11 mouse cellular contexts compared by ENCODE assay signal in the genomic region with DNA sequence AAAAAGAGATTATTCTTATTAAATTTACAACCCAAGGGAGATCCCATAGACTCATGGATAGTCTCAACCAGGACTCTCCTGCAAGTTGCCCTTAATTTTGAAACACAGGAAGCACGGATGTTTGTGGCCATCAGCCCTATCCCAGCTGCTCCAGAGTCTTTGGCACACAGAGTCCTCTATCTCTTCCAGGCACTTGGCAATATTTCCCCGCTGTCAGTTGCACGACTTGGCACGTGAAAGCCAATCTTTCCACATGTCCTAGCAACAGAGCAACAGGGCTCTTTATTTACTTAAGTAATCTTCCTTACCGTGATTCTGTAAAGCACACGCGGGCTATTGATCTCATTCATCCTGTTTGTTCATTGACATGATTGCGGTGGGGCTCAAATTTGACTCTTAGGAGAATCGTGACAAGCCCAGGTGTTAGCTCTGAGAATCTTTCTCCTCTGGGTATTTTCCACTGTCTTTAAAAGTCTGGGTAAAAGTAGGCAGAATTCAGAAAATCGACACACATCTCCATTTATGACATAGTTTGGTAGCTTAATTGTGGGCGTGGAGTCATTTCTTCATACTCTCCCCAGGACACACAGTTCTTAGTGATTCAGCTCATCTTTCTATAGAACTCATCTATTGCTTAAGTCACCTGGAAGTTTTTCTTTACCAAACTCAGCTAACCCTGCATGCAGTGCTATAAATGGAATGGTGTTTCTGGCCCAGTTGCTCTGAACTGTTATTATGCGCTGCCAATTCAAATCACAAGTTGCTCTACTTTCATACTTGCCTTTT. TPM values are rescaled to one million over a fixed set of nuclear protein-coding genes. Genes with fewer than 3 reads are reported as not detected.
DNase-seq lines count a peak whose midpoint lies in the region; ATAC-seq lines count a peak whose summit lies in the region.
"Had no signal": no experiment of that assay in that cellular context is flagged by ENCODE, and none has a peak within 500 bp of the region (broad histone marks: within the 10 kb centered on the region; RNA-seq: fewer than 3 reads in every experiment).

No protein-coding gene starts in this region.

- peak; percentile 82 to 88 for DNase-seq in heart, adult 18-20 months
- DNase-seq in ovary, postnatal 36 days (ENCODE audit: low spot score) = peak; percentile 12
- no peak for DNase-seq in ovary, postnatal 14 days (ENCODE audit: low spot score)
- DNase-seq in skeletal muscle tissue, adult 2 months (ENCODE audit: low read depth, low spot score) = peak; percentile 86
- DNase-seq in spleen, adult 12 weeks (ENCODE audit: low spot score) = no peak
- no peak for DNase-seq in right cerebral cortex, adult 18-20 months

- no peak overlapping the region for H3K9ac ChIP-seq in heart, embryonic 12.5 days
- no peak overlapping the region for H3K9ac ChIP-seq in heart, embryonic 16.5 days (ENCODE audit: low read length)
- H3K9ac ChIP-seq: embryonic facial prominence, embryonic 12.5 days; heart, embryonic 13.5 days had no signal

- no peak overlapping the region for H3K27ac ChIP-seq in heart, embryonic 12.5 days (ENCODE audit: poor library complexity, severe bottlenecking)
- H3K27ac ChIP-seq in heart, embryonic 16.5 days (ENCODE audit: low read length) = no peak overlapping the region
- H3K27ac ChIP-seq: embryonic facial prominence, embryonic 12.5 days; heart, embryonic 13.5 days; macrophage had no signal

- no peaks in the 10 kb centered on the region for H3K4me1 ChIP-seq in heart, embryonic 12.5 days (replicated peaks)
- H3K4me1 ChIP-seq in heart, embryonic 16.5 days (ENCODE audit: control insufficient read depth, insufficient read depth, low read length) = peaks cover 5% of the 10 kb centered on the region
- H3K4me1 ChIP-seq: embryonic facial prominence, embryonic 12.5 days; heart, embryonic 13.5 days had no signal

- no peak overlapping the region for H3K4me2 ChIP-seq in heart, embryonic 12.5 days
- peak overlapping the region; percentile 4; the same call in 1 of the 2 replicates for H3K4me2 ChIP-seq in heart, embryonic 16.5 days (ENCODE audit: low read depth, low read length)
- H3K4me2 ChIP-seq: embryonic facial prominence, embryonic 12.5 days; heart, embryonic 13.5 days had no signal

- no peaks in the 10 kb centered on the region for H3K36me3 ChIP-seq in heart, embryonic 12.5 days
- no peaks in the 10 kb centered on the region for H3K36me3 ChIP-seq in heart, embryonic 16.5 days (ENCODE audit: control insufficient read depth, insufficient read depth)
- H3K36me3 ChIP-seq: embryonic facial prominence, embryonic 12.5 days; heart, embryonic 13.5 days had no signal

- H3K4me3 ChIP-seq in heart, embryonic 12.5 days = no peak overlapping the region
- H3K4me3 ChIP-seq in heart, embryonic 16.5 days (ENCODE audit: low read length) = no peak overlapping the region
- H3K4me3 ChIP-seq: embryonic facial prominence, embryonic 12.5 days; heart, embryonic 13.5 days had no signal

- no peaks in the 10 kb centered on the region; the same call in none of the 2 replicates for H3K9me3 ChIP-seq in heart, embryonic 12.5 days (replicated peaks)
- H3K9me3 ChIP-seq in heart, embryonic 16.5 days (replicated peaks; ENCODE audit: control insufficient read depth, low read length) = peaks cover 7% of the 10 kb centered on the region
- H3K9me3 ChIP-seq: embryonic facial prominence, embryonic 12.5 days had no signal

- WGBS in heart, embryonic 12.5 days = 61% methylated on average over 12 of the region's 12 CpGs
- WGBS in heart, embryonic 16.5 days = 55% methylated on average over 12 of the region's 12 CpGs

- H3K27me3 ChIP-seq in heart, embryonic 12.5 days (replicated peaks) = no peaks in the 10 kb centered on the region
- no peaks in the 10 kb centered on the region for H3K27me3 ChIP-seq in heart, embryonic 16.5 days (ENCODE audit: control insufficient read depth, insufficient read depth, low read length)
- H3K27me3 ChIP-seq: embryonic facial prominence, embryonic 12.5 days; heart, embryonic 13.5 days had no signal

- ATAC-seq in heart, embryonic 12.5 days (ENCODE audit: insufficient number of reproducible peaks, low FRiP score) = no peak
- no peak for ATAC-seq in heart, embryonic 16.5 days (replicated peaks; ENCODE audit: extremely low read depth, insufficient read depth, low FRiP score)

RNA-seq across cellular contexts. Expression of gene Fndc1, which starts 13.6 kb away (rescaled TPM):
- 10 to 100 TPM; 12.3 to 15.9 TPM for total RNA-seq in heart, adult 18-20 months (2021)
- polyA plus RNA-seq in heart, embryonic 12.5 days (2016; fragmentation: Nextera tagmentation; extraction: Ambion mirVana) = 4.6 and 6.7 TPM in 2 replicates
- 27.1 and 31.4 TPM in 2 replicates for polyA plus RNA-seq in heart, embryonic 16.5 days (2015; fragmentation: Nextera tagmentation; extraction: Ambion mirVana)
- polyA plus RNA-seq: macrophage had no signal

Comparison
In these comparisons a context has a peak if more than half of its experiments do, and no peak if none do; other contexts are left out.
1. DNase-seq: peak in heart, adult 18-20 months (2 of 2), ovary, postnatal 36 days (single experiment) and skeletal muscle tissue, adult 2 months (single experiment); none in ovary, postnatal 14 days (single experiment), spleen, adult 12 weeks (single experiment) and right cerebral cortex, adult 18-20 months (single experiment).